ENCODE assay signal across 21 mouse cellular contexts in the genomic region with DNA sequence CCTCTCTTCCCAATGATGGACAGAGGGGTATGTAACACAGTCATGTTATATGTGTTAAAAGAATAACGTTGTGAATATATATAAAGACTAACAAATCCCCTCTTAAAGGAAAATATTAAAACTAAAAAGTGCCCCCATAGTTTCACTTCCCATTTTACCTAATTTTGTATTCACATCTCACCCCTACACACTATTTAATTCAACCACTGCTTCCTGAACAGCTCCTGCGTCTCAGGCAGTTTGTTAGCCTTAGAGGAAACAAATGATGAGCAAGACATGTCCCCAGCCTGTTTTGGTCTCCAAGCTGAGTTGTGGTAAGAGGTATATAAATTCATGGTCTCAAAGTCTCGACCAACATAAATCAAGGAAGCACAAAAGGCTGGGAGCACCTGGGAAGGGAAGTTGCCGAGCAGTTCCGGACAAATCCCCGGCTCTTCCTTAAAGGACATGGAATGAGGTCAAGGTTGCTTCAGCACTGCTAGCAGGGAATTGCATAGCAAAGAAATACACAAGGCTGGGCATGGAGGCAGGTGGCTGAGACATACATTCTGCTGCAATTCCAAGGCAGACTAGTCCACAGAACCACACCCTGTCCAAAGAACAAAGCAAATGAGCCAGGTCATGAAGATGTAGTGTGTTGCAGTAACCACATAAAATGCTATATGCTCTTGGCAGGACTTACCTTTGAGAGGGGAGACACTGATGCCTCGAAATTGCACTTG.
DNase-seq lines count a peak whose midpoint lies in the region; ATAC-seq and TF ChIP-seq lines count a peak whose summit lies in the region.
"Had no signal": no experiment of that assay in that cellular context is flagged by ENCODE, and none has a peak within 500 bp of the region (broad histone marks: within the 10 kb centered on the region; RNA-seq: fewer than 3 reads in every experiment).

No protein-coding gene starts in this region.

- no peak overlapping the region for H3K4me2 ChIP-seq in heart, embryonic 14.5 days (ENCODE audit: low read length)
- H3K4me2 ChIP-seq in intestine, embryonic 15.5 days (replicated peaks): no peak overlapping the region
- H3K4me2 ChIP-seq in hindbrain, embryonic 16.5 days (ENCODE audit: low read length): no peak overlapping the region
- H3K4me2 ChIP-seq: heart, embryonic 15.5 days; hindbrain, embryonic 12.5 days; limb, embryonic 13.5 days; neural tube, embryonic 13.5 days had no signal

- intact Hi-C loops in heart, postnatal 25 days (cut with DNase I): no loop called here

- H3K9ac ChIP-seq in heart, embryonic 14.5 days (ENCODE audit: low read length): no peak overlapping the region
- H3K9ac ChIP-seq in intestine, embryonic 15.5 days: no peak overlapping the region
- H3K9ac ChIP-seq in hindbrain, embryonic 16.5 days (ENCODE audit: low read depth, low read length): no peak overlapping the region
- H3K9ac ChIP-seq: heart, embryonic 15.5 days; hindbrain, embryonic 12.5 days; limb, embryonic 13.5 days; liver, embryonic 14.5 days; neural tube, embryonic 13.5 days had no signal

- no peak for ATAC-seq in heart, embryonic 14.5 days (ENCODE audit: insufficient number of reproducible peaks, insufficient read depth, low FRiP score, low read depth)
- ATAC-seq in activated CD4-positive, CD25-positive, alpha-beta regulatory T cell, adult 4 months: peak; percentile 43
- peak; percentile 84 for ATAC-seq in intestine, embryonic 15.5 days
- ATAC-seq in hindbrain, embryonic 16.5 days: no peak
- ATAC-seq: forebrain, embryonic 14.5 days had no signal

- no peak for TF ChIP-seq POLR2A in small intestine, adult 2 months (IDR thresholded peaks at IDR 0.05; ENCODE audit: low read depth, low read length)

- H3K36me3 ChIP-seq in heart, embryonic 14.5 days (ENCODE audit: control insufficient read depth, insufficient read depth, low read length): no peaks in the 10 kb centered on the region
- H3K36me3 ChIP-seq in intestine, embryonic 15.5 days: no peaks in the 10 kb centered on the region
- H3K36me3 ChIP-seq in small intestine, adult 2 months (ENCODE audit: control insufficient read depth, insufficient read depth, low read length): no peaks in the 10 kb centered on the region
- no peaks in the 10 kb centered on the region for H3K36me3 ChIP-seq in hindbrain, embryonic 16.5 days (ENCODE audit: control insufficient read depth, insufficient read depth, low read length)
- H3K36me3 ChIP-seq: heart, embryonic 15.5 days; hindbrain, embryonic 12.5 days; limb, embryonic 13.5 days; neural tube, embryonic 13.5 days had no signal

- H3K9me3 ChIP-seq in heart, embryonic 14.5 days (ENCODE audit: control insufficient read depth, low read length): no peaks in the 10 kb centered on the region
- no peaks in the 10 kb centered on the region for H3K9me3 ChIP-seq in intestine, embryonic 15.5 days
- no peaks in the 10 kb centered on the region for H3K9me3 ChIP-seq in hindbrain, embryonic 16.5 days (ENCODE audit: control insufficient read depth, low read length)
- H3K9me3 ChIP-seq: heart, embryonic 15.5 days; hindbrain, embryonic 12.5 days; limb, embryonic 13.5 days; neural tube, embryonic 13.5 days had no signal

- TF ChIP-seq CTCF in small intestine, adult 2 months (IDR thresholded peaks at IDR 0.05; ENCODE audit: extremely low read depth, insufficient read length, insufficient replicate concordance, low read depth, low read length): no peak

- H3K27ac ChIP-seq in heart, embryonic 14.5 days (replicated peaks in 1 of 2; ENCODE audit: control insufficient read depth in 1 of 2, insufficient read depth in 1 of 2, low read depth in 2 of 2, low read length in 2 of 2): peak overlapping the region; percentile 16 to 29; a peak in 1 of 4 replicates
- H3K27ac ChIP-seq in intestine, embryonic 15.5 days: no peak overlapping the region
- H3K27ac ChIP-seq in small intestine, adult 2 months (ENCODE audit: insufficient read depth, low read depth, low read length): peak overlapping the region; percentile 49; the same call in 1 of the 2 replicates
- H3K27ac ChIP-seq in hindbrain, embryonic 16.5 days (ENCODE audit: low read depth, low read length): no peak overlapping the region
- H3K27ac ChIP-seq: heart, embryonic 15.5 days; hindbrain, embryonic 12.5 days; limb, embryonic 13.5 days; liver, embryonic 14.5 days; neural tube, embryonic 13.5 days had no signal

- WGBS in heart, embryonic 14.5 days: 74% methylated on average over 7 of the region's 7 CpGs
- WGBS in intestine, embryonic 15.5 days: 65% methylated on average over 7 of the region's 7 CpGs
- 26% methylated on average over 7 of the region's 7 CpGs for WGBS in small intestine, adult 2 months
- whole genome bisulfite sequencing in hindbrain, embryonic 16.5 days: 80% methylated on average over 7 of the region's 7 CpGs

- H3K4me1 ChIP-seq in heart, embryonic 14.5 days (ENCODE audit: control insufficient read depth in 2 of 2, insufficient read depth in 2 of 2, low read length in 2 of 2): peaks cover 10 to 33% of the 10 kb centered on the region in 2 experiments
- no peaks in the 10 kb centered on the region for H3K4me1 ChIP-seq in intestine, embryonic 15.5 days (replicated peaks)
- peaks cover 2% of the 10 kb centered on the region; the same call in 1 of the 2 replicates for H3K4me1 ChIP-seq in small intestine, adult 2 months (ENCODE audit: control insufficient read depth, insufficient read depth, insufficient read length, low read length)
- H3K4me1 ChIP-seq in hindbrain, embryonic 16.5 days (ENCODE audit: control insufficient read depth, insufficient read depth, low read depth, low read length): no peaks in the 10 kb centered on the region; the same call in 1 of the 2 replicates

- no peaks in the 10 kb centered on the region for H3K27me3 ChIP-seq in heart, embryonic 14.5 days (ENCODE audit: control insufficient read depth, insufficient read depth, low read length)
- H3K27me3 ChIP-seq in intestine, embryonic 15.5 days (replicated peaks): no peaks in the 10 kb centered on the region
- no peaks in the 10 kb centered on the region for H3K27me3 ChIP-seq in small intestine, adult 2 months (ENCODE audit: control insufficient read depth, insufficient read depth, low read length)
- no peaks in the 10 kb centered on the region for H3K27me3 ChIP-seq in hindbrain, embryonic 16.5 days (replicated peaks; ENCODE audit: control insufficient read depth, insufficient read depth, low read length)
- H3K27me3 ChIP-seq: heart, embryonic 15.5 days; hindbrain, embryonic 12.5 days; limb, embryonic 13.5 days; neural tube, embryonic 13.5 days had no signal

- H3K4me3 ChIP-seq in heart, embryonic 14.5 days (ENCODE audit: control insufficient read depth in 1 of 2, insufficient read depth in 1 of 2, low read depth in 1 of 2, low read length in 2 of 2): no peak overlapping the region
- H3K4me3 ChIP-seq in intestine, embryonic 15.5 days (replicated peaks): no peak overlapping the region
- no peak overlapping the region for H3K4me3 ChIP-seq in small intestine, adult 2 months (ENCODE audit: low read depth, low read length)
- no peak overlapping the region for H3K4me3 ChIP-seq in hindbrain, embryonic 16.5 days (ENCODE audit: low read length)
- H3K4me3 ChIP-seq: erythroblast, embryonic 14.5 days; heart, embryonic 15.5 days; hindbrain, embryonic 12.5 days; limb, embryonic 13.5 days; neural tube, embryonic 13.5 days had no signal

- no peak for DNase-seq in heart, postnatal 25 days (ENCODE audit: low spot score)
- DNase-seq in T-cell, adult 2 months (ENCODE audit: low spot score): no peak
- no peak for DNase-seq in frontal cortex, adult 2 months (ENCODE audit: extremely low spot score in 1 of 2, low spot score in 1 of 2)
- DNase-seq: cerebellum, adult 11 months; cerebellum, postnatal 36 days; kidney, adult 18-20 months; kidney, postnatal 14 days; retina, postnatal 1 day; thymus, postnatal 14 days had no signal

Comparison
In these comparisons a context has a peak if more than half of its experiments do, and no peak if none do; other contexts are left out.
1. ATAC-seq: peak in activated CD4-positive, CD25-positive, alpha-beta regulatory T cell, adult 4 months (single experiment) and intestine, embryonic 15.5 days (single experiment); none in heart, embryonic 14.5 days (single experiment) and hindbrain, embryonic 16.5 days (single experiment).
2. H3K27ac ChIP-seq: peak in heart, embryonic 14.5 days (2 of 2) and small intestine, adult 2 months (single experiment); none in intestine, embryonic 15.5 days (single experiment) and hindbrain, embryonic 16.5 days (single experiment).